Mouse (Mus musculus): ENCODE data around the gene Card19.

The Card19 gene

DNA sequence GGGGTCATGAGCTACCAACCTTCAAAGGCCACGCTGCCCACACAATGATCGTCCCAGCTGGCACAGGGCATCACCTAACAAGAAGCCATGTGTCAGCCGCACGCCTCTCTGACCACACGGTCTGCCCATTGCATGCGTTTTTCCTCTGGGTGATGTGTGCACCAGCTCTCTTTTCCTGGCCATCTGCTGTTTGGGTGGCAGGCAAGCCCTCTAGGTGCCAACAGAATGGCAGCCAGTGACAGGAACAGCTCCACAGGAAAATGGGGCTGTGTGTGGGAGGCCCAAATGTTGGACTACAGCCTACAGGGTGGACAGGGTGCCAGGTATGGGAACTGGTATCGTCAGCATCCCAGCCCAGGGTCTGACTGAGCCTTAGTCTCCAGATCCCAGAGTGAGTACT lies 43.5 kb downstream of the Card19 start:
- DNase-seq (ENCODE audit: low read depth, low spot score) = peak; percentile 67

DNA sequence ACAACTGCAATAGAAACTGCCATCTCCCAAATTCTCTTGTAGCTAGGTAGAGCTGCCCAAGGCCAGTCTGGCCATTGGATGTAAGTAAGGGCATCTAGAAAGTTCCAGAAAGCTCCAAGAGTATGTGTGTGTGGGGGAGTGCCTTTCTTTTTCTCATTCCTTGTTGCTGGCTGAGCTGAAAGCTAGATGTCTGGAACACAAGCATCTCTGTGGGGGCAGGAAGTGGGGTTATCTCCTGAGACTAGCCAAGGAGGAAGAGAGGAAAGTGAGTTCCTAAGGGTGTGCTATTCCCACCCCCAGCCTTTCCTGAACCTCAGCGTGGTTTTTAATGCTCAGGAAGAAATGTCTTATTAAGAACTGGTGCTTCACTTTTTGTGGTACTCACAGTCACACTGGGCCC lies 44.1 kb downstream of the Card19 start:
- DNase-seq (ENCODE audit: low read depth, low spot score) = no peak

DNA sequence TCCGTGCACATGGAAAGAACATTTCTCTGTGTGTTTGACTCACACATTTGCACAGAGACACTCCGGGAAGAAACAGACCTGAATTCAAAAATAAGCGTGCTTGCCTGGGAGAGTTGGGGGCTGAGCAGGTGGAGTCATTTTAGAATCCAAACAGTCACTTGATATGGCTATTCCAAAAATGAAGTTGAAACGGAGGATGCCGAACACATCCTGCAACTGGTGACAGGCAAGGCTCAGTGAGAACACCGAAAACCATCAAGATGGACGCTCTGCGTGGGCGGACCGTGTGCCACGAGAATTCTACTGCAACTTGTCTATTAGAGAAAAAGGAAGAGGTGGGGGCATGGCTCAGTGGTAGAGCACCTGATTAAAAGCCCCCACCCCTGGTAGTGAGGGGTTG lies 45.2 kb downstream of the Card19 start:
- no peak for DNase-seq (ENCODE audit: low read depth, low spot score)

DNA sequence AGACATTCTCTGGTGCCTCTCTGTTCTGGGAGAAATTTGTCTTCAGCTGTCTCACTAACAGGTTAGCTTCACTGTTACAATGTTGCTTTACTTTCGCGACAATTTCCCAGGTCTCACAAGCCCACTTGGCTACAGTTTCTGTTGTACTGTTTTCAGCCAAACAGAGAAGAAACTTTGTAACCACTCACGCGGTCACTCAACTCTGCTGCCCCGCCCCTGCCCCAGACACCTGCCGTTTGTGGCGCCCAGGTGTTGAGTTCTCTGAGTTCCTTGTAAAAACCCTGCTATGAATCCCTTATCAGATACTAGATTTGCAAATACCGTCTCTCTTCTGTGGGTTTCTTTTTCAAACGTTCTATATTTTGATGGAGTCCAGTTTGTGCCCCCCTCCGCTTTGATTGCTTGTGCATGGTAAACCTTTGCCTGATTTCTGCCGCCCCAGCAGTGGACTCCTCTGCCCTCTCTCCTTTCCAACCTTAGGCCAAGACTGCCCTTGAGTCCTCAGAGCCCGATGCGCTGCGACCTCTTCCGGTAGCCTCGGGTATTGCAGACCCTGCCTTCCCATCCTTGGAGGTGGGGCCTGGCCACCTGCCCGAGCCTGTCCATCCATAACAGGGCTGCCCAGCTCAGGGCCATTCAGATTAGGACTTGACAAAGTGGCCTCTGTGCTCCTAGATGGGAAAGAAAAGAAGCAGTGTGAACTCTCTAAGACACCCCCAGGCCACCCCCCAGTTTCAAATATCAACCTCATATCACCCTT lies 46.2 kb downstream of the Card19 start:
- DNase-seq (ENCODE audit: low read depth, low spot score) = no peak

DNA sequence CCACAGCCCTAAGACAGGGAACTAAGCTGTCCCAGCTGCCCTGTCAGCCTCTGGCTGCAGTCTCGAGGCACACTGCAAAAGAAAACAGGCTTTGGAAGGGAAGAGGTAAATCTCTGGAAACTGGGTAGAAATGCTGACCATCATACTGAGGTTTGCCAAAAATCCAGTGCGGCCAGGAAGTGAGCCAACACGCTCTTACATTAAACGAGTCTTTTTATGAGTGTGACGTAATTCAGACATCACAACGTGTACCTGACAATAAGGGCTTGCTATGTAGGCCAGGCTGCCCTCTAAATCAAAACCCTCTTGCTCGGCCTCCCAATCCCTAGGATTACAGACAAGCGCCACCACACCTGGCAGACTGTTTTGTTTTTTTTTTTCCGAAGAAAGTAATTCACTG lies 48.8 kb downstream of the Card19 start:
- DNase-seq (ENCODE audit: low read depth, low spot score) = no peak

DNA sequence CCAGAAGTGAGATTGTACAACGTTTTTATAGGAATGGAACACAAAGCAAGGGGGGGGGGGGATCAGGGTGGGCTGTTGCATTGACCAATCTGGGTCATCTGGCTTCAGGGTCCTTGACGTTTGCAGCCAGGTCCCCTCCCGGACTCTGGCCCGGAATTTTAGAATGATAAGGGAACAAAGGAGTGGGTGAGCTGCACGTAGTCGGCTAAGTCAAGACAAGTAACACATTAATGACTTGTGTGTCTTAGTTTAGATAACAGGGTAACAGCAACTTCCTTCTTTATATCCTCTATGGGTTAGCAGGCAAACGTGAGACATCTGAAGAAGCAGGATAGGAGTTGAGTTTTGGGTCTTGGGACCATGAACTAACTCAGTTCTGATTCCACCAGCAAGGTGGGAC lies 52.2 kb downstream of the Card19 start:
- DNase-seq (ENCODE audit: low read depth, low spot score) = no peak

DNA sequence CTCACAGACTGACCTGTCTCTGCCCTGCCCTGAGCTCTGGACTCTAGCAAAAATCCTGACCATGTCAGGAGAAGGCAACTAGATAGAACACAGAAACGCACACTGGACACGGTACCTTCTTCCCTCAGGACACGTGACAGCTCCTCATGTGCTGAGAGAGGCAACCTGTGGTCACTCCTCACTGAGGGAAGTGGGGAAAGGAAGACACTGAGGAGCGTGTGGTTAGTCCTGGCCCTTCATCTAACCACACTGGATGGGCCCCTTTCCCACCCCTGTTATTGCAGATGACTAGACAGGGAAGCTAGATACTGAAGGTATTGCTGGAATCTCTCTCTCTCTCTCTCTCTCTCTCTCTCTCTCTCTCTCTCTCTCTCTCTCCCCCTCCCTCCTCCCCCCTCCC lies 53.1 kb downstream of the Card19 start:
- no peak for DNase-seq (ENCODE audit: low read depth, low spot score)

DNA sequence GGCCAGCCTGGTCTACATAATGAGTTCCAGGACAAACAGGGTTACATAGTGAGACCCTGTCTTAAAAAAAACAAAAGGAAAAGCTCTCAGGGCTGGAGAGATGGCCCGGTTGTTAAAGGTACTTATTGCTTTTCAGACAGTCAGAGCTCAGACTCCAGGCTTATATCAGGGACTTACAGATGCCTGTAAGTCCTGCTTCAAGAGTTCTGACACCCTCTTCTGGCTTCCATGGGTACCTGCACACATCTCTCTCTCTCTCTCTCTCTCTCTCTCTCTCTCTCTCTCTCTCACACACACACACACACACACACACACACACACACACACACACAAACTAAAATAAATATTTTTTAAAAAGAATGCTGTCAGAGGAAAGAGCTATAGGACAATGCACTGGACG lies 54.6 kb downstream of the Card19 start:
- DNase-seq (ENCODE audit: low read depth, low spot score) = no peak

DNA sequence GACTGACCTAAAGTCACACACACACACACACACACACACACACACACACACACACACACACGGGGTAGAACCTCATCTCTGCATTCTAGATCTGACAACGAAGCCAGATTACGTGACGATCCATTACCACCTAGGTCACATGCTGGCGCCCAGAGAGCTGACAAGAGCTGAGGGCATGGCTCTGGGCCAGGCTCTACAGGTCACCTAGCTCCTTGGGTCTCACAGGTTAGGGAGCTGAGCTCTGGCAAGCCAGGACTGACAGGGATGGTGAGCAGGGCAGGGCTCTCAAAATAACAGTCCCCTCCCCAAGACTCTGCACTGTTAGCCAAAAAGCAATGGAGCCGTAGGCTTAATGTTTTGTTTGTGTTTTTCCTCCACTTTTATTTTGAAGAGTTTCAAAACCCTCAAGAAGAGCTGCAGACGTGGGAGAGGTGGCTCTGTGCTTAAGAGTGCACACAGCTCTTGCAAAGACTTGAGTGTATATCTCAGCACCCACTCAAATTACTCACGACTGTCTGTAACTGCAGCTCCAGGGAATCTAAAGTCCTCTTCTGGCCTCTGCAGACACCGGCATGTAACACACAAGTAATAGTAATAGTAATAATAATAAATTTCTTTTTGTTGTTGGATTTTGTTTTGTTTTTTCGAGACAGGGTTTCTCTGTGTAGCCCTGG lies 57.7 kb downstream of the Card19 start:
- DNase-seq (ENCODE audit: low read depth, low spot score) = no peak

DNA sequence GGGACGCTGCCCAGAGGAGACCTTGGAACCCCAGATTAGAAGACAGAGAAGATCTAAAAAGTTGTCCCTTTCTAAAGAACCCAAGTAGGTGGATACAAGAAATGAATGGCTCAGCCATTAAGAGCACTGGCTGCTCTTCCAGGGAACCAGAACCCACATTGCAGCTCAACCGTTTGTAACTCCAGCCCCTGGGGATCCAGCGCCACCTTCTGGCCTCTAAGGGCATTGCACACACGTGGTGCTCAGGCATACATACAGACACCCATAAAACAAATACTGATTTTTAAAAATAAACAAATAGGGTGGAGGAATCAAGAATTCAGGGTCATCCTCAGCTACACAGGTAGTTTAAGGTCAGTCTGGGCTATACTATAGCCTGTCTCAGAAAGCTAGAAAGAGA lies 59.2 kb downstream of the Card19 start:
- no peak for DNase-seq (ENCODE audit: low read depth, low spot score)

DNA sequence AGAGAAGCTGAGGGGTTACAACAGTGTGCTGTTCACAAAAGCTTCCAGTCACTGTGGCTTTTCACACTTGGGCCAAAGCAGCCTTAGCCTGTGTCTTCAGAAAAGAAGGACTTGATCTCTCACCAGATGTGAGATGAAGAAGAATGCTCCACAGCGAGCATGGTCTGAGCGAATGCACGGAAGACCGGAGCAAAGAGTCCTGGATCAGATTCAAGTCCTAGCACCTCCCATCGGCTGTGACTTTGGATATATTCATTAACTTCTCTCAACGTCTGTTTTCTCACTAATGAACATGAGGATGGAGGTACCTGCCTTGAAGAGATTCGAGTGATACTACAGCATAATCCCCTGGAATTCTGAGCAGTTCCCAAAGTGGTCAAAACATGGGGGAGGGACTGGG lies 61.2 kb downstream of the Card19 start:
- DNase-seq (ENCODE audit: low read depth, low spot score) = no peak

DNA sequence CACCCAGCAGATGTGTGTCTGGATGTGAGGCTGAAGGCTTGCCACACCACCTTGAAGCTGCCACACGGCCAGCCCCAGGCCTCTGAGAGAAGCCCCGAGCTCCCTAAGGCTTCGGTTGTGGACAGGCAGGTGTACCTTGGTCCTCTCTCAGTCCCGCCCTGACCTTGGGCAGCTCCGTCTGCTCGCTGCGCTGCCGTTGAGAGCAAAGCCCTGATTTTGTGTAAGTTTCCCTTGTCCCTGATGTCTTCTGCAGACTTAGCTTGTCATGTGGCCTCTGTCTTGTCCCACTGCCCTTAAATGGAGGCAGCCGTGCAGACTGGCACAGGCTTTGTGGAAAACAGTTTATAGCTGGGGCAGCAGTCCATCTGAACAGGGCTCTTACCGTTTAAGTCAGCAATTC lies 61.8 kb downstream of the Card19 start:
- DNase-seq (ENCODE audit: low read depth, low spot score) = no peak

All from telencephalon, adult 2 months (tissue).